Mouse (Mus musculus) C2C12 (cell line): ENCODE data around the gene Rapgef1.

Experiments used
- CTCF ChIP-seq: IDR thresholded peaks from one replicate; pipeline ENCODE4 v1.5.1; 2011; ENCODE audit not compliant: control insufficient read depth, insufficient read depth, insufficient read length
- MAX ChIP-seq: IDR thresholded peaks from one replicate; pipeline ENCODE4 v1.6.1; 2011; ENCODE audit warnings: mild to moderate bottlenecking, control low read depth
- MYOD1 ChIP-seq: IDR thresholded peaks from one replicate; pipeline ENCODE4 v1.6.1; 2011; ENCODE audit warnings: low read depth; ENCODE audit not compliant: control insufficient read depth, insufficient read length
- MYOG ChIP-seq: IDR thresholded peaks from one replicate; pipeline ENCODE4 v1.6.1; 2011; ENCODE audit not compliant: control insufficient read depth, insufficient read length; ENCODE audit errors: extremely low read depth
- USF1 ChIP-seq: IDR thresholded peaks from one replicate; pipeline ENCODE4 v1.6.1; 2011; ENCODE audit warnings: low read depth, mild to moderate bottlenecking, control low read depth, moderate library complexity

GRCm38 (mm10) chr2:29589266-29589665 lies 30.3 kb upstream of the Rapgef1 start:
- no peak for TF ChIP-seq CTCF
- TF ChIP-seq USF1 = no peak
- no peak for TF ChIP-seq MYOG
- TF ChIP-seq MYOD1 = no peak
- no peak for TF ChIP-seq MAX
